Mouse (Mus musculus): ENCODE results near the gene Cd163.

- TF ChIP-seq CTCF (IDR thresholded peaks at IDR 0.05; ENCODE audit: extremely low read depth, insufficient read depth, insufficient read length, insufficient replicate concordance) (no peak), POLR2A (IDR thresholded peaks at IDR 0.05; ENCODE audit: low read depth, low read length) (no peak)
These were observed 56.1 kb downstream of the Cd163 start for GRCm38 (mm10) chr6:124360549-124360948.

All from spleen, adult 2 months (tissue).